Mouse (Mus musculus) lung, postnatal 10 days (tissue): ENCODE measurements around the gene Gse1.
"Not testable (repeated sequence)": the region's sequence is repeated elsewhere in the genome, so short reads cannot be mapped to it uniquely, and the experiment has no call there.

ENCODE experiments used
- DNase-seq: peaks from one replicate; pipeline ENCODE4 v3.0.0; 2021

Gene Gse1

GRCm38 (mm10) chr8:120351332-120352071 lies 123.2 kb downstream of the Gse1 start:
- DNase-seq = no peak

- no peak for DNase-seq
Measured at GRCm38 (mm10) chr8:120352096-120352495, 123.8 kb downstream of the Gse1 start.

- no peak for DNase-seq
Measured at GRCm38 (mm10) chr8:120356067-120356466, 127.8 kb downstream of the Gse1 start.

GRCm38 (mm10) chr8:120357504-120357903 lies 129.2 kb downstream of the Gse1 start:
- DNase-seq = no peak

- peak; percentile 48 for DNase-seq
Measured at GRCm38 (mm10) chr8:120361301-120361700, 133.0 kb downstream of the Gse1 start.

- DNase-seq = peak; percentile 72
Measured at GRCm38 (mm10) chr8:120363552-120364071, 135.4 kb downstream of the Gse1 start.

GRCm38 (mm10) chr8:120364093-120364725 lies 136.0 kb downstream of the Gse1 start:
- peak; percentile 75 for DNase-seq

GRCm38 (mm10) chr8:120366840-120367239 lies 138.6 kb downstream of the Gse1 start:
- DNase-seq = no peak

- DNase-seq = not testable (repeated sequence)
Measured at GRCm38 (mm10) chr8:120368191-120368590, 139.9 kb downstream of the Gse1 start.

GRCm38 (mm10) chr8:120368814-120369649 lies 140.8 kb downstream of the Gse1 start:
- peak; percentile 95 for DNase-seq

GRCm38 (mm10) chr8:120369956-120370355 lies 141.7 kb downstream of the Gse1 start:
- DNase-seq = peak; percentile 80

GRCm38 (mm10) chr8:120370461-120370860 lies 142.2 kb downstream of the Gse1 start:
- no peak for DNase-seq

GRCm38 (mm10) chr8:120371146-120371545 lies 142.9 kb downstream of the Gse1 start:
- DNase-seq = no peak

- DNase-seq = no peak
Measured at GRCm38 (mm10) chr8:120371725-120372457, 143.6 kb downstream of the Gse1 start.

- DNase-seq = no peak
Measured at GRCm38 (mm10) chr8:120372684-120373083, 144.4 kb downstream of the Gse1 start.

GRCm38 (mm10) chr8:120373621-120374020 lies 145.4 kb downstream of the Gse1 start:
- DNase-seq = no peak

- no peak for DNase-seq
Measured at GRCm38 (mm10) chr8:120374070-120374469, 145.8 kb downstream of the Gse1 start.

- no peak for DNase-seq
Measured at GRCm38 (mm10) chr8:120374514-120374913, 146.3 kb downstream of the Gse1 start.

- DNase-seq = peak; percentile 64
Measured at GRCm38 (mm10) chr8:120375170-120375569, 146.9 kb downstream of the Gse1 start.

- no peak for DNase-seq
Measured at GRCm38 (mm10) chr8:120376215-120376614, 148.0 kb downstream of the Gse1 start.

GRCm38 (mm10) chr8:120376847-120377802 lies 148.9 kb downstream of the Gse1 start:
- peak; percentile 42 for DNase-seq
